Mouse (Mus musculus): ENCODE results near the gene Cd300c.
A peak's percentile ranks its signal among the peaks of the same experiment; 100 is the strongest.
"Not testable (repeated sequence)": the region's sequence is repeated elsewhere in the genome, so short reads cannot be mapped to it uniquely, and the experiment has no call there.

Gene Cd300c

DNA sequence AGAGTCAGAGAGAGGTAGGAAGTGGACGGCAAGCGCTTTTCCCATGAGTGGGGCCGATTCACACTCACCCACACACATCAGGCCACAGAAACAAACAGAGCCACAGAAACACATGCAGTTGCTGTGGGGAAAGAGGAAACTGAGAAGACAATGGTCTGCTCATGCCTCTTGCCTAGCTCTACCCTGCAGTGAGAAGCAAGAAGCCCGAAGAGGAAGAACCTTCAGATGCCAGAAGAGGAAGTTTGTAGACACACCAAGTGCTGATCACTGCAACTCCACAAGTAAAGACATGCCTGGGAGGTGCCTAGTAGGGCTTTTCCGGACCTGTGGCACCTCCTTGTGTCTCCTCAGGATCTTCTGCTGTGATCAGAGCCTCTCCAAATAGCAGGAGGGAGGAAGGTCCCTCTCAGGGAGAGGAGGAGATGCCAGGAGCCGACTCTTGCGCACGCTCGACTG lies at the start of gene Cd300c:
TSS of gene Cd300c (minus strand) at position 406 of the 456 bp plus-strand sequence.
- no peak for DNase-seq

DNA sequence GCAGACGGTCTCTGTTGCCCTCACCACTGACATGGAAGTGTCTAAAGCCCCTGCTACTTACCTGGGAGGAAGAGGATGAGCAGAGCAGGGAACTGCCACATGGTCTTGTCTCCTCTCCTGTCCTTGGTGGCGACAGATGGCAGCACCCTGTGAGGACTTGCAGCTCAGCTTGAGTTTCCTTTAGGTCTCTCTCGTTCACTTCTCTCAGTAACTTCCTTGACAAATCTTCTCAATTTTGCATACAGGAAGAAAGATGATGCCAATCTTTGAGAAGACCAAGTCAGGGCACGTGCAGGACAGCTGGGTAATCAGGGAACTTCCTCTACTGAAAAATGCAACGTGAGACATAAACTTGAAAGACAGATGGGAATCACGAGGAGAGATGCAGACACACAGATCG lies 47.1 kb upstream of the Cd300c start, which contains the start of gene Cd300ld2:
TSS of gene Cd300ld2 (minus strand) at position 101 of the 400 bp plus-strand sequence.
- not testable (repeated sequence) for DNase-seq

DNA sequence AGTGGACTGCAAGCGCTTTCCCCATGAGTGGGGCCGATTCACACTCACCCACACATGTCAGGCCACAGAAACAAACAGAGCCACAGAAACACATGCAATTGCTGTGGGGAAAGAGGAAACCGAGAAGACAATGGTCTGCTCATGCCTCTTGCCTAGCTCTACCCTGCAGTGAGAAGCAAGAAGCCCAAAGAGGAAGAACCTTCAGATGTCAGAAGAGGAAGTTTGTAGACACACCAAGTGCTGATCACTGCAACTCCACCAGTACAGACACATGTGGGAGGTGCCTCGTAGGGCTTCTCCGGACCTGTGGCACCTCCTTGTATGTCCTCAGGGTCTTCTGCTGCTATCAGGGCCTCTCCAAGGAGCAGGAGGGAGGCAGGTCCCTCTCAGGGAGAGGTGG lies 35.1 kb upstream of the Cd300c start:
- no peak for DNase-seq

DNA sequence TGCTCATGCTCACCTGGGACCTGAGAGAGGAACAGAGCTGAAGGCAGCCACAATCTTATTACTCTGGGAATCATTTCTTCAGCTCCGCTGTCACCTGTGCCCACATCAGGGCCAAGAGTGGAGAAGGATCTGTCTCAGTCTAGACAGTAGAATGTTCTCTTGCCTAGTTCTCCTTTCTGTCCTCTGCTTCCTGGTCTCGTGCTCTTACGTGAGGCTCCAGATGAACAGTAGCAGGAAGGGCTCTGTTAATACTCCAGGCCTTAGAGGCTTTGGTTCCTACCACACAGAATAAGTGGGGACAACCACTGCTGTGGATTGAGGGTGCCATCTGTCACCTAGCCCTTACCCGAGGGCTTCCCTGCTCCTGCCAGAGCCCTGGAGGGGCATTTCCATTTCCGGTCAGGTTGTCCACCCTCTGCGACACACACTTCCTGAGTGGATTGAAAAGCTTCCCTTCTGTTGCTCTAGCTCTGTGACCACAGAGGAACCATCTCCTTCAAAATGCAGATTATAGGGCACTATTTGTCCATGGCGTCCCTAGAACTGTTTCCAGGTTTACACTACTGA lies 32.6 kb upstream of the Cd300c start, which contains the start of gene Cd300c2:
TSS of gene Cd300c2 (minus strand) at position 407 of the 567 bp plus-strand sequence.
- DNase-seq, result no peak

DNA sequence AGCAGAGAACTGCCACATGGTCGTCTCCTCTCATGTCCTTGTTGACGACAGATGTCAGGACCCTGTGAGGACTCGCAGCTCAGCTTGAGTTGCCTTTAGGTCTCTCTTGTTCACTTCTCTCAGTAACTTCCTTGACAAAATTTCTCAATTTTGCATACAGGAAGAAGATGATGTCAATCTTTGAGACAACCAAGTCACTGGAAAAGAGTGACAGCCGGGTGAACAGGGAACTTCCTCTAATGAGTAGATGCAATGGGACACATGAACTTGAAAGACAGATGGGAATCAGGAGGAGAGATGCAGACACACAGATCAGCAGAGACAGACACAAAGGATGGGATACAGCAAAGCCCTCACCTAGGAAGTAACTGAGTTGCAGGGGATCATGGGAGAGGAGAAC lies 20.8 kb upstream of the Cd300c start, which contains the start of gene Cd300ld:
TSS of gene Cd300ld (minus strand) at position 130 of the 400 bp plus-strand sequence.
- DNase-seq, result no peak

DNA sequence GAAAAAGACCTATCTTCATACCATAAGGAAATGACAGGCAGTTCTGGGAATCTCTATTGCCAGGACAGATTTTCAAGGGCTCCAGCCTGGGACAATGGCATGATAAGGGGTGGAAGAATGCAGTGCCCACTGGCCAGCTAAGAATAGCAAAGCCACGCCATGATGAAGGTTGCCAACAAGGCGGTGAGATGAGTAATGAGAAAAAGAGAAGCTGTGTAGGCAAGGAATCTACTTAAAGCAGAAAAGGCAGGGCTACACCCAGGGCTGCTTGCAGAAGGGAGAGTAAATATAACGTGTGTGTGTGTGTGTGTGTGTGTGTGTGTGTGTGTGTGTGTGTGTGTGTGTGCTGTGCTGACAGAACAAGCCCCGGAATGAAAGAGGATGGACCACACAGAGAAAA lies 12.9 kb upstream of the Cd300c start:
- DNase-seq, result peak; percentile 21

DNA sequence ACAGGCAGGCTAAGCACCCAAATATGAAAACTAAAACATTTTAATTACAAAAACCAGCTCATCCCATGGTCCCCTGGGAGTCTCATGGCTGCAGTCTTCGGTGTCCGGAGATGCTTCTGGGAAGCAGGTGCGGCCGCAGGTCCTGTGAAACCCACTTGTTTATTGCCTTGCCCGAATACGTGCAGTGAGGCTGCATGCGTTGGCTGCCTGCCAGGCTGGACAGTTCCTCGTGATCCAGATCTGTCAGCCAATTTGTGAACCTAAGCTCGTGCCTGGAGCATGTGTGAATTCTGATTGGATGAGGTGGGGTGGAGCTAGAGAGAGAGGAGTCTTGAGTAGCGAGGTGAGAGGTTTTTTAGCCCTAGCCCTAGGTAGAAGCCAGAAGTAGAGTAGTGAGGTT lies 3.8 kb upstream of the Cd300c start:
- no peak for DNase-seq

DNA sequence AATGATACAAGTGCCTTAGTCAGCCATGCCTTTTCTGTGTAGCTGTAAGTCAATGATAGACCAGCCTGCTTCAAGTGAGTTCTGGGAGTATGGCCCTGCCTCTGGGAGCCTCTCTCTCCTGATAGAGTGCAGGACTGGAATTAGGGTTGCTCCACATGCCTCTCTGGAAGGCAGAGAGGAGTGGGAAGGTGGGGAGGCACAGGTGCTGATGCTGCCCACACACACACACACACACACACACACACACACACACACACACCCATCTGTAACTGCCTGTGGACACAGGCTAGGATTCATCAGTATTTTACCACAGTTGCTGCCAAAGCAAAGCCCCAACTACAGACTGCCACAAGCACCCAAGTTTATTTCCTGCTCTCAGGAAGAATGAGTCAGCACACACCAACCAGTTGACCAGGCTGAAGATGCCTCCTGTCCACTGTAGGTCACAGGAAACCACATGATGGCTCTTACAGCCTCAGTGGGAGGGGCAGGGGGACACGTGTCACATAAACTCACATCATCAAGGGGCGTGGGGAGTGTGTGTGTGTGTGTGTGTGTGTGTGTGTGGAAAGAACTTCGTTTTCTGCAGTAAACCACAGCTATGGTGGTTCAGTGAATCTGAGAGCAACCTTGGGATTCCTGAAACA lies 3.7 kb downstream of the Cd300c start:
- DNase-seq, result peak; percentile 2

DNA sequence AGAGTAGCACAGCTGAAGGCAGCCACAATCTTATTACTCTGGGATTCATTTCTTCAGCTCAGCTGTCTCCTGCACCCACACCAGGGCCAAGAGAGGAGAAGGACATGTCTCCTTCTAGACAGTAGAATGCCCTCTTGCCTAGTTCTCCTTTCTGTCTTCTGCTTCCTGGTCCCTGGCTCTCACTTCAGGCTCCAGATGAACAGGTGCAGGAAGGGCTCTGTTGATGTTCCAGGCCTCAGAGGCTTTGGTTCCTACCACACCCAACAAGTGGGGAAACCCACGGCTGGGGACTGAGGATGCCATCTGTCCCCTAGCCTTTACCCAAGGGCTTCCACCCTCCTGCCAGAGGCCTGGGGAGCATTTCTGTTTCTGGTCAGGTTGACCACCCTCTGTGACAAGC lies 8.6 kb downstream of the Cd300c start:
- no peak for DNase-seq

DNA sequence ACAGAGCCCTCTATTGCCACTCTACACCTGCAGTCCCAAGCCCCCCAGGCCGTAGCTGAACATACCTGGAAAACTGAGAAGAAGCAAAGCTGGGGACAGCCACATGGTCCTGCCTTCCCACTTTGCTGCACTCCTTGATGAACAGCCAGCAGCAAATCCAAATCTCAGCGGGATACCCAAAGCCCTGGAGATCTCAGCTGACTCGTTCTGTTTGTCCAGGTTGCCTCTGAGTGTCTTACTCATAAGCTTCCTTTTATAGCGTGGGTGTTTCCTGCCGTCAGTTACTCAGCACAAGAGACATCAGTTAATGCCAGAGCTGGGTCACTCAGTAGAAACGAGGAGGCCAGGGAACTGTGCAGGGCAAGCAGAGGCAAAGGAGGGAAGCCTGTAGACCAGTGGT lies 34.8 kb downstream of the Cd300c start, which contains the start of gene Cd300lb:
TSS of gene Cd300lb (minus strand) at position 243 of the 400 bp plus-strand sequence.
- DNase-seq, result no peak

DNA sequence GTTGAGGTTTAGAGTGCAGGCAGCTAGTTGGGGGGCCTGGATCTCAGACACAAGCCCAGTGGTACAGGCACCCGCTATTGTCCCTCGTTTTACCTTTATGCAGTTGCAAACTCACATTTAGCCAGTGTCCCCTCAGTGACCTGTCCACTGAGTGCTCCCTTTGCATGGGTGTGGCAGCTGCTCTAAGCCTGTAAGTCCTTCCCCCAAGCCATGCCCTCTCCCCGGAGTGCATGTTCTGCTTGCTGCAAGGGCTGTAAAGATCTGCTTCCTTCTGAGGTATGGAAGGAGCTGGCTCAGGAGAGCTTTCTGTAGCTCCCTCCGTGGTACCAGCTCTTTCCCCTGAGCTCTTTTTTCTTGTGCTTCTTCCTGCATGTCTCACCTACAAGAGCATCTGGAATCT lies 35.4 kb downstream of the Cd300c start:
- DNase-seq, result no peak

DNA sequence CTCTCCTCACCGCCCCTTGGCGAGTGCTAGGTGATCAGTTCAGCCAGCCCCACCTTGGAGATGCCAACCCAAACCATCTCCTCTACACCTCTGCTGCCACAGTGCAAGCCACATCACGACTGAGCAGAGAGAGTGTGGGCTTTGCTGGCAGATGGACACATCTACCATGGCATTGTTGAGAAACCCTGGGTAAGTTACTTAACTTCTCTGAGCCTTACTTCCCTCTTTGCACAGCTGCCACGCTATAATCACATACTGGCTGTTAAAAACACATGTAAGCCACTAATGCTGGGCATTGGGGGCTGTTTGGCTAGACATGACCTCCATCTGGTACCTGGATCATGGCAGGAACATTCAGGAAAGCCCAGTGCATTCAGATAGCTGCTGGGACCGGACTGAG lies 37.9 kb downstream of the Cd300c start:
- DNase-seq, result no peak

DNA sequence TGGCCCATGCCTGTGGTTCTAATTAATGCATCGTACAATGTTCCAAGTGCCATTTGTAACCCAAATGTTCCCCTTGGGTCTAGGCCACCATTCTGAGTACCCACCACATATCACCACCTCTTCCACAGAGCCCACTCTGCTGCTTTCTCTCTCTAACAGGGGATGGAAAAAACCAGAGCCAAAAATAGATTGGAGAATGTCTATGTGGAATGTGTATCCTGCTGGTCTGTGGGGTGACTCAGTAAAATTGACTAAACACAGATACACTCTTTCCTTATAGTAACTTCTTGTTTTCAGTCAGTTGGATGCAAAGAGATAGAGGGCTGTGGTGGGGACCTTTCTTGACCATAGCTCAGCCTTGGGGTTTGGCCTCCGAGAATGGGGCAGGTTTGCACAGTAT lies 39.4 kb downstream of the Cd300c start:
- no peak for DNase-seq

DNA sequence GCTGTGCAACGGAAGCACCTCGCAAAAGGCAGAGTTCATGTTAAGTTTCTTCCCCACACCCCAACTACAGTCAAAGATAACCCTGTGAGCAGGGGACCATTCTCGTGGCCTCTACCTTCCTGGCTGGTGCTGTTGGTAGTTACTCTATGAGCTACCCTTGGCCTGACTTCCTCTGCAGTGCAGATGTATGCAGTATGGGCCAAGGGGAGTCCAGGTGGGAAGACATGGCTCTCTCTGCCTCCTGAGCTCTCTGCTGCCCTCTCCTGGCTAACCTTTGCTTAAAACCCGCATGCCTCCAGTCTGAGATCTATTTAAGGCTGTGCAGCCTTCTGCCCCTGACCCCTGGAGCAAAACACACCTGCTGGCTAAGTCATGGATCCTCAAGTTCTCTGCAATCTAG lies 45.0 kb downstream of the Cd300c start:
- no peak for DNase-seq

DNA sequence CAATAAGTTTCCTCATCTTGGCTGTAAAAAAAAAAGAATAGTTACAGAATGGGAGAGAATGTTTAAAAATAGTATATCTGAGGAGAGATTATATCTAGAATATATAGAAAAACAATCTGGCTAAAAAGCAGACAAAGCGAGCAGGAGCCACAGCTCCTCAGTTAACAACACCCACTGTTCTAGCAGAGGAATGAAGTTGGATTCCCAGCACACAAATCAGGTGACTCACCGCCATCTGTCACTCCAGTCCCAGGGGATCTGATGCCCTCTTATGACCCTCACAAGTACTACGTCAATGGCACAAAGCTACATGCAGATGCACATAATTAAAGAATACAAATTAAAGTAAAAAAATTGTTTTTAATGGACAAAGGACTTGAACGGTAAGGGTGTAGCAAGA lies 46.5 kb downstream of the Cd300c start:
- peak; percentile 65 for DNase-seq

DNA sequence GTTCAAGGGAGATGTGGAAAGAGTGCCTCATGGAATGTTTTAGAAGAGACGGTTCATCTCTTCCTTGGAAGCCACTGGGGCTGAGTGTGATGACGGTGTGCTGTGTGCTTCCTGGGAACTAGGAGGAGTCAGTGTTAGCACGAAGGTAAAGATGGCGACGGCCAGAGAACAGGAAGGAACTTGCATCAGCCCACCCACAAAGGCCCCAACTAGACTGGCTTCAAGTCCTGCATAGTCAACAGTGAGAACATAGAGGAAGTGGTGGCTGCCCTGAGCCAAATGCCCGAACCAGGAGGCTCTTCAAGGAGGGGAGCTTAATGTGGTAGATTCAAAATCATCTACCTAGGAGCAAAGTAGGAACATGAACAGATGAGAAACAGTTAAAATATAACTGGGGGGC lies 51.8 kb downstream of the Cd300c start:
- no peak for DNase-seq

DNA sequence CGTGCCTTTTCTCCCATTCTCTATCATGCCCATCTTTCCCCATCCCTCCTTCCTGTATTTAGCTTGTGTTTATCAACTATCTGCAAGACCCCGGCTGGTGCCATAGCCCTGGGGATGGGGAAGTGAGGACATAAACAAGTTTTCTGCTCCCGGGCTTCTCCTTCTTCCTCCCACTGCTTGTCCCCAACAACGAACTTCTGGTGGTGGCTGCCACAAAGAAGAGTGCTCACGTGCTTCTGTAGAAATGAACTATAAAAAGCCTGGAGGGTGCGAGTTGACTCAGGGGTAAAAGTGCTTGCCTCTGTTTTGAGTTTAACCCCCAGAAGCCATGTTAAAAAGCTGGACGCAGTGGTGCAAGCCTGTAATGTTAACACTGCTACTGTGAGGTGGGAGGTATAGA lies 54.0 kb downstream of the Cd300c start:
- DNase-seq, result no peak

DNA sequence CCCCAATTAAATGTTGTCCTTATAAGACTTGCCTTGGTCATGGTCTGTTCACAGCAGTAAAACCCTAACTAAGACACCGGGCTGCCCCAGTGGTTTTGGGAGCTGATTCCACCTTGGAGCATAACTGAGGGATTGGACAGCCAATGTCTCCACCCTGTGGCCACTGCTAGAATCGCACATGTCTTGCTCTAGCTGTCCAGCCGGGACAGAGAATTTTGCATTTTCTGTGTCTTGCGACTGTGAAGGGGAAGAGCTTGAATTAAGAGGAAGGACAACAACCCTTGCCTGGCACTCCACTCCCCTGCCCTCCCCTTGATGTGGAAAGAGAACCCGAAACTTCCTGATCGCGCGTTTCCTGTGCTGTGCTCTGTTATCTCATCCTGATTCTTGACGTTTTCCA lies 56.1 kb downstream of the Cd300c start:
- DNase-seq, result peak; percentile 64

DNA sequence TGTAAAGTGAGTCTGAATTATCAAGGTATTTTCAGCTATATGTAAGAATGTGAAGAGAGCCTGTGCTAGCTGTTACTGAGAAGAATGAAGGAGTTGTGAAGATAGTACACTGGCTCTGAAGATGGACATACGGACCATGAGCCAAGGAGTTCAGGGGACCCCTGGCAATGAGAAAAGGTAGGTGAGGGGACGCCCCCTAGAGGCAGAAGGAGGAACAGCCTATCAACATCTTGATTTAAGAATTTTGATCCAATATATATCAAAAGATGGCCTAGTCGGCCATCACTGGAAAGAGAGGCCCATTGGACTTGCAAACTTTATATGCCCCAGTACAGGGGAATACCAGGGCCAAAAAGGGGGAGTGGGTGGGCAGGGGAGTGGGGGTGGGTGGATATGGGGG lies 59.4 kb downstream of the Cd300c start:
- not testable (repeated sequence) for DNase-seq

DNA sequence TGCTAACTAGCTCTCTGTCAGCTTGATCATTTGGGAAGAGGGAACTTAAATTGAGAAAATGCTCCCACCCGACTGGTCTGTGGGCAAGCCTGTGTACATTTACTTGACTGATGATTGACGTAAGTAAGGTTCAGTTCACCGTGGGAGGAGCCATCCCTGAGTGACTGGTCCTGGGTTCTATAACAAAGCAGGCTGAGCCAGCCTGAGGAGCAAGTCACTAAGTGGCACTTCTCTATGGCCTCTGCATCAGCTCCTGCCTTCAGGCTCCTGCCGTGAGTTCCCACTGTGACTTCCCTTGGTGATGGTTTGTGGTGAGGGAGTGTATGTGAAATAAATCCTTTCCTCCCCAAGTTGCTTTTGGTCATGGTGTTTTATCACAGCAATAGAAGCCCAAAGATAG lies 60.9 kb downstream of the Cd300c start:
- no peak for DNase-seq

DNA sequence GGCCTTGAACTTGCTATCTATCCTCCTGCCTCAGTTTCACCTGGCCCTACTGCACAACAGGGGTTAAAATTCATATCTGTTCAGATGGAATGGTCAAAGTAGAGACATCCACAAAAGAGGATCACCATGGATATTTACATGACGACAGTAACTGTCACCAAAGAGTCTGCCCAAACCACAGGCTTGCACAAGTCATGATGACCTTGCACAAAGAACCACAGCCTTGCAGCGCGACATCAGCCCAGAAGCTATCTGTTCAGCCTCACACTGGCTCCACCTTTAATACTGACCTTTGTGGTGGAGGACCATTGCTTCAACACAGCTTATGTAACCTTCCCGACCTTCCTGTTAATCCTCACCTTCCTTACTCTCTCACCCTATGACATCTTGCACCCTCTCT lies 61.4 kb downstream of the Cd300c start:
- DNase-seq, result no peak
